15 mouse cellular contexts compared by ENCODE assay signal in genomic region chr14:31171386-31171785, GRCm38 (mm10). TPM values are rescaled to one million over a fixed set of nuclear protein-coding genes. Genes with fewer than 3 reads are reported as not detected.
DNase-seq lines count a peak whose midpoint lies in the region; ATAC-seq and TF ChIP-seq lines count a peak whose summit lies in the region.
"Had no signal": no experiment of that assay in that cellular context is flagged by ENCODE, and none has a peak within 500 bp of the region (broad histone marks: within the 10 kb centered on the region; RNA-seq: fewer than 3 reads in every experiment).

No protein-coding gene starts in this region.

- no peaks in the 10 kb centered on the region for H3K27me3 ChIP-seq in embryonic facial prominence, embryonic 13.5 days
- H3K27me3 ChIP-seq in embryonic facial prominence, embryonic 10.5 days (replicated peaks; ENCODE audit: low read depth, poor library complexity, severe bottlenecking) = no peaks in the 10 kb centered on the region
- H3K27me3 ChIP-seq in hindbrain, embryonic 14.5 days (ENCODE audit: control insufficient read depth, insufficient read depth, low read length) = no peaks in the 10 kb centered on the region
- H3K27me3 ChIP-seq: embryonic facial prominence, embryonic 15.5 days had no signal

- no peak for DNase-seq in embryonic facial prominence, embryonic 10.5 days (ENCODE audit: low spot score)
- no peak for DNase-seq in layer of hippocampus, adult 2 months (ENCODE audit: low spot score in 2 of 2)
- DNase-seq in layer of hippocampus, adult 11-12 months (ENCODE audit: low spot score) = no peak
- DNase-seq in brain, embryonic 14.5 days (ENCODE audit: low read depth) = peak; percentile 25
- DNase-seq in hindbrain, embryonic 14.5 days (ENCODE audit: low spot score) = no peak
- no peak for DNase-seq in thymus, postnatal 36 days
- DNase-seq in thymus, postnatal 25 days = no peak
- DNase-seq: B cell, adult 2 months; kidney, adult 11 months; lung, postnatal 36 days had no signal

- H3K9ac ChIP-seq in embryonic facial prominence, embryonic 13.5 days = no peak overlapping the region
- H3K9ac ChIP-seq in hindbrain, embryonic 14.5 days = no peak overlapping the region
- H3K9ac ChIP-seq: embryonic facial prominence, embryonic 15.5 days; liver, embryonic 15.5 days had no signal

- no peaks in the 10 kb centered on the region for H3K9me3 ChIP-seq in embryonic facial prominence, embryonic 13.5 days
- no peaks in the 10 kb centered on the region for H3K9me3 ChIP-seq in embryonic facial prominence, embryonic 10.5 days
- H3K9me3 ChIP-seq in hindbrain, embryonic 14.5 days (ENCODE audit: control insufficient read depth, low read length) = no peaks in the 10 kb centered on the region
- H3K9me3 ChIP-seq: embryonic facial prominence, embryonic 15.5 days; G1E; limb, embryonic 10.5 days; liver, embryonic 15.5 days had no signal

- 0 out of 2 replicates have a peak overlapping the region, but pooled peaks have one; percentile 3 for H3K27ac ChIP-seq in embryonic facial prominence, embryonic 13.5 days
- no peak overlapping the region for H3K27ac ChIP-seq in embryonic facial prominence, embryonic 10.5 days (replicated peaks)
- H3K27ac ChIP-seq in layer of hippocampus, adult 2 months = peak overlapping the region; percentile 60
- peak overlapping the region; percentile 47; the same call in 1 of the 2 replicates for H3K27ac ChIP-seq in hindbrain, embryonic 14.5 days
- H3K27ac ChIP-seq: embryonic facial prominence, embryonic 15.5 days; limb, embryonic 10.5 days had no signal

- peaks cover 64% of the 10 kb centered on the region for H3K36me3 ChIP-seq in embryonic facial prominence, embryonic 13.5 days
- H3K36me3 ChIP-seq in embryonic facial prominence, embryonic 10.5 days (replicated peaks) = peaks cover 69% of the 10 kb centered on the region
- peaks cover 68% of the 10 kb centered on the region for H3K36me3 ChIP-seq in hindbrain, embryonic 14.5 days (replicated peaks; ENCODE audit: control insufficient read depth, insufficient read depth)

- H3K4me3 ChIP-seq in embryonic facial prominence, embryonic 13.5 days = no peak overlapping the region
- no peak overlapping the region for H3K4me3 ChIP-seq in embryonic facial prominence, embryonic 10.5 days
- no peak overlapping the region for H3K4me3 ChIP-seq in layer of hippocampus, adult 2 months
- H3K4me3 ChIP-seq in hindbrain, embryonic 14.5 days (replicated peaks; ENCODE audit: low read length) = no peak overlapping the region
- H3K4me3 ChIP-seq: embryonic facial prominence, embryonic 15.5 days; limb, embryonic 10.5 days; liver, embryonic 15.5 days had no signal

- TF ChIP-seq CTCF in layer of hippocampus, adult 2 months (conservative IDR thresholded peaks at IDR 0.05) = no peak
- no peak for TF ChIP-seq CTCF in brain, embryonic 14.5 days (IDR thresholded peaks at IDR 0.05; ENCODE audit: borderline replicate concordance, extremely low read depth, insufficient read depth, insufficient read length)

- peaks cover 6% of the 10 kb centered on the region; the same call in 1 of the 2 replicates for H3K4me1 ChIP-seq in embryonic facial prominence, embryonic 13.5 days
- peaks cover 11% of the 10 kb centered on the region for H3K4me1 ChIP-seq in embryonic facial prominence, embryonic 10.5 days
- 0 out of 2 replicates have a peak, but pooled peaks cover 4% of the 10 kb centered on the region for H3K4me1 ChIP-seq in hindbrain, embryonic 14.5 days (replicated peaks; ENCODE audit: control insufficient read depth, insufficient read depth, low read length)

- 86% methylated on average over 11 of the region's 11 CpGs for WGBS in embryonic facial prominence, embryonic 13.5 days
- WGBS in embryonic facial prominence, embryonic 10.5 days = 90% methylated on average over 11 of the region's 11 CpGs
- WGBS in hindbrain, embryonic 14.5 days = 80% methylated on average over 11 of the region's 11 CpGs

- H3K4me2 ChIP-seq in embryonic facial prominence, embryonic 13.5 days = no peak overlapping the region
- H3K4me2 ChIP-seq in hindbrain, embryonic 14.5 days (replicated peaks) = no peak overlapping the region
- H3K4me2 ChIP-seq: embryonic facial prominence, embryonic 15.5 days; liver, embryonic 15.5 days had no signal

- no peak for ATAC-seq in embryonic facial prominence, embryonic 13.5 days (ENCODE audit: insufficient number of reproducible peaks, insufficient read depth, low FRiP score, low TSS enrichment, low read depth)
- no peak for ATAC-seq in hindbrain, embryonic 14.5 days (ENCODE audit: low FRiP score)

- TF ChIP-seq POLR2A in brain, embryonic 14.5 days (IDR thresholded peaks at IDR 0.05; ENCODE audit: borderline replicate concordance, extremely low read depth, insufficient read depth, insufficient read length, poor library complexity, severe bottlenecking) = no peak

RNA-seq across cellular contexts. Expression of gene Stab1, which starts 2.9 kb away (rescaled TPM):
- polyA plus RNA-seq in embryonic facial prominence, embryonic 13.5 days (2015; fragmentation: Nextera tagmentation; extraction: Ambion mirVana) = 27.5 and 34.5 TPM in 2 replicates
- polyA plus RNA-seq in embryonic facial prominence, embryonic 10.5 days (2016; fragmentation: Nextera tagmentation; extraction: Ambion mirVana) = 21.0 and 22.3 TPM in 2 replicates
- total RNA-seq in layer of hippocampus, adult 2 months (2021) = 10 to 100 TPM; 23.2 TPM
- polyA plus RNA-seq in brain, embryonic 14.5 days (2012; rRNA removed) = 28.7 and 35.1 TPM in 2 replicates
- 17.9 and 27.6 TPM in 2 replicates for polyA plus RNA-seq in hindbrain, embryonic 14.5 days (2014; fragmentation: Nextera tagmentation; extraction: Ambion mirVana)
- polyA plus RNA-seq: G1E had no signal

RNA-seq across cellular contexts. Expression of gene Tnnc1, which starts 36.7 kb away (rescaled TPM):
- polyA plus RNA-seq in embryonic facial prominence, embryonic 13.5 days (2015; fragmentation: Nextera tagmentation; extraction: Ambion mirVana) = 34.6 and 38.8 TPM in 2 replicates
- polyA plus RNA-seq in embryonic facial prominence, embryonic 10.5 days (2016; fragmentation: Nextera tagmentation; extraction: Ambion mirVana) = 3.0 and 6.2 TPM in 2 replicates
- total RNA-seq in layer of hippocampus, adult 2 months (2021) = 1 to 10 TPM; 2.4 to 2.9 TPM
- 4.6 and 6.3 TPM in 2 replicates for polyA plus RNA-seq in brain, embryonic 14.5 days (2012; rRNA removed)
- polyA plus RNA-seq in hindbrain, embryonic 14.5 days (2014; fragmentation: Nextera tagmentation; extraction: Ambion mirVana) = 2.4 and 3.2 TPM in 2 replicates

RNA-seq across cellular contexts. Expression of gene Nt5dc2, which starts 40.5 kb away (rescaled TPM):
- 298 and 330 TPM in 2 replicates for polyA plus RNA-seq in embryonic facial prominence, embryonic 13.5 days (2015; fragmentation: Nextera tagmentation; extraction: Ambion mirVana)
- polyA plus RNA-seq in embryonic facial prominence, embryonic 10.5 days (2016; fragmentation: Nextera tagmentation; extraction: Ambion mirVana) = 589 and 605 TPM in 2 replicates
- total RNA-seq in layer of hippocampus, adult 2 months (2021) = 10 to 100 TPM; 12.6 to 13.4 TPM
- 369 and 407 TPM in 2 replicates for polyA plus RNA-seq in brain, embryonic 14.5 days (2012; rRNA removed)
- 260 and 277 TPM in 2 replicates for polyA plus RNA-seq in hindbrain, embryonic 14.5 days (2014; fragmentation: Nextera tagmentation; extraction: Ambion mirVana)

RNA-seq across cellular contexts. Expression of gene Smim4, which starts 42.6 kb away (rescaled TPM):
- polyA plus RNA-seq in embryonic facial prominence, embryonic 13.5 days (2015; fragmentation: Nextera tagmentation; extraction: Ambion mirVana) = 72.6 and 80.7 TPM in 2 replicates
- 62.3 and 63.3 TPM in 2 replicates for polyA plus RNA-seq in embryonic facial prominence, embryonic 10.5 days (2016; fragmentation: Nextera tagmentation; extraction: Ambion mirVana)
- 10 to 100 TPM; 26.4 to 28.0 TPM for total RNA-seq in layer of hippocampus, adult 2 months (2021)
- 31.2 and 46.2 TPM in 2 replicates for polyA plus RNA-seq in brain, embryonic 14.5 days (2012; rRNA removed)
- polyA plus RNA-seq in hindbrain, embryonic 14.5 days (2014; fragmentation: Nextera tagmentation; extraction: Ambion mirVana) = 55.5 and 77.7 TPM in 2 replicates

RNA-seq across cellular contexts. Expression of gene Nisch, which starts 45.4 kb away (rescaled TPM):
- 415 and 428 TPM in 2 replicates for polyA plus RNA-seq in embryonic facial prominence, embryonic 13.5 days (2015; fragmentation: Nextera tagmentation; extraction: Ambion mirVana)
- 476 and 493 TPM in 2 replicates for polyA plus RNA-seq in embryonic facial prominence, embryonic 10.5 days (2016; fragmentation: Nextera tagmentation; extraction: Ambion mirVana)
- total RNA-seq in layer of hippocampus, adult 2 months (2021) = 100 to 1,000 TPM; 472 to 491 TPM
- polyA plus RNA-seq in brain, embryonic 14.5 days (2012; rRNA removed) = 362 and 506 TPM in 2 replicates
- polyA plus RNA-seq in hindbrain, embryonic 14.5 days (2014; fragmentation: Nextera tagmentation; extraction: Ambion mirVana) = 304 and 309 TPM in 2 replicates
